Mouse (Mus musculus): ENCODE measurements around the gene Ggn. TPM values are rescaled to one million over a fixed set of nuclear protein-coding genes. Genes with fewer than 3 reads are reported as not detected.

Gene Ggn
- total and polyA plus RNA-seq, 3 experiments: 0.21 to 0.22 TPM; not detected in 1

- no peak for TF ChIP-seq POLR2AphosphoS5 (IDR thresholded peaks at IDR 0.05; ENCODE audit: insufficient replicate concordance, low read depth, low read length)
- no peak for TF ChIP-seq CTCF (IDR thresholded peaks at IDR 0.05; ENCODE audit: low read depth, low read length)
- TF ChIP-seq GATA2 (IDR thresholded peaks at IDR 0.05; ENCODE audit: borderline replicate concordance, low read depth, low read length): no peak
- TF ChIP-seq TAL1 (conservative IDR thresholded peaks at IDR 0.05; ENCODE audit: low read depth, low read length): no peak
- peak; percentile 43 for DNase-seq (ENCODE audit: low spot score)
- H3K4me1 ChIP-seq (ENCODE audit: insufficient read depth, low read depth, low read length): peaks cover 47% of the 10 kb centered on the region
- peaks cover 10% of the 10 kb centered on the region for H3K27me3 ChIP-seq (ENCODE audit: insufficient read depth, low read length)
- ATAC-seq (ENCODE audit: extremely low read depth, insufficient number of reproducible peaks, low FRiP score, poor library complexity, severe bottlenecking): peak; percentile 60
- no peaks in the 10 kb centered on the region for H3K9me3 ChIP-seq (replicated peaks)
- no peaks in the 10 kb centered on the region for H3K36me3 ChIP-seq (replicated peaks)
- H3K4me3 ChIP-seq (ENCODE audit: low read depth, low read length): no peak overlapping the region; the same call in 1 of the 2 replicates
These were observed 26.0 kb upstream of the Ggn start for GRCm38 (mm10) chr7:29144006-29144405.

GRCm38 (mm10) chr7:29146625-29147367 lies 23.2 kb upstream of the Ggn start:
- no peak for ATAC-seq (ENCODE audit: extremely low read depth, insufficient number of reproducible peaks, low FRiP score, poor library complexity, severe bottlenecking)
- no peak overlapping the region for H3K4me3 ChIP-seq (ENCODE audit: low read depth, low read length)
- peaks cover 47% of the 10 kb centered on the region for H3K4me1 ChIP-seq (ENCODE audit: insufficient read depth, low read depth, low read length)
- no peak for TF ChIP-seq GATA2 (IDR thresholded peaks at IDR 0.05; ENCODE audit: borderline replicate concordance, low read depth, low read length)
- TF ChIP-seq POLR2AphosphoS5 (IDR thresholded peaks at IDR 0.05; ENCODE audit: insufficient replicate concordance, low read depth, low read length): no peak
- TF ChIP-seq CTCF (IDR thresholded peaks at IDR 0.05; ENCODE audit: low read depth, low read length): no peak
- H3K36me3 ChIP-seq (replicated peaks): no peaks in the 10 kb centered on the region
- no peak for DNase-seq (ENCODE audit: low spot score)
- peaks cover 25% of the 10 kb centered on the region for H3K27me3 ChIP-seq (ENCODE audit: insufficient read depth, low read length)
- no peaks in the 10 kb centered on the region for H3K9me3 ChIP-seq (replicated peaks)

- DNase-seq (ENCODE audit: low spot score) (no peak), ATAC-seq (ENCODE audit: extremely low read depth, insufficient number of reproducible peaks, low FRiP score, poor library complexity, severe bottlenecking) (no peak)
- H3K27me3 ChIP-seq (ENCODE audit: insufficient read depth, low read length): peaks cover 23% of the 10 kb centered on the region
- no peak overlapping the region for H3K4me3 ChIP-seq (ENCODE audit: low read depth, low read length)
- peaks cover 43% of the 10 kb centered on the region for H3K4me1 ChIP-seq (ENCODE audit: insufficient read depth, low read depth, low read length)
- H3K36me3 ChIP-seq (replicated peaks): peaks cover 15% of the 10 kb centered on the region
- H3K9me3 ChIP-seq (replicated peaks): no peaks in the 10 kb centered on the region
- TF ChIP-seq GATA1 (IDR thresholded peaks at IDR 0.05; ENCODE audit: borderline replicate concordance, low read length) (no peak), GATA2 (IDR thresholded peaks at IDR 0.05; ENCODE audit: borderline replicate concordance, low read depth, low read length) (no peak)
These were observed 21.2 kb upstream of the Ggn start for GRCm38 (mm10) chr7:29148771-29149170.

- DNase-seq (ENCODE audit: low spot score): no peak
- no peak overlapping the region for H3K4me3 ChIP-seq (ENCODE audit: low read depth, low read length)
- peaks cover 23% of the 10 kb centered on the region for H3K27me3 ChIP-seq (ENCODE audit: insufficient read depth, low read length)
- peaks cover 6% of the 10 kb centered on the region for H3K9me3 ChIP-seq (replicated peaks)
- no peak for ATAC-seq (ENCODE audit: extremely low read depth, insufficient number of reproducible peaks, low FRiP score, poor library complexity, severe bottlenecking)
- H3K36me3 ChIP-seq (replicated peaks): peaks cover 29% of the 10 kb centered on the region
- TF ChIP-seq CTCF (IDR thresholded peaks at IDR 0.05; ENCODE audit: low read depth, low read length): no peak
- TF ChIP-seq GATA2 (IDR thresholded peaks at IDR 0.05; ENCODE audit: borderline replicate concordance, low read depth, low read length): no peak
- H3K4me1 ChIP-seq (ENCODE audit: insufficient read depth, low read depth, low read length): peaks cover 34% of the 10 kb centered on the region
These were observed 18.5 kb upstream of the Ggn start for GRCm38 (mm10) chr7:29151486-29151885.

- Histone ChIP-seq H3K36me3 (replicated peaks) (peaks cover 29% of the 10 kb centered on the region), H3K9me3 (replicated peaks) (peaks cover 6% of the 10 kb centered on the region), H3K4me1 (ENCODE audit: insufficient read depth, low read depth, low read length) (peaks cover 28% of the 10 kb centered on the region), H3K27me3 (ENCODE audit: insufficient read depth, low read length) (peaks cover 28% of the 10 kb centered on the region), H3K4me3 (ENCODE audit: low read depth, low read length) (no peak overlapping the region)
- ATAC-seq (ENCODE audit: extremely low read depth, insufficient number of reproducible peaks, low FRiP score, poor library complexity, severe bottlenecking) (no peak), DNase-seq (ENCODE audit: low spot score) (no peak)
- TF ChIP-seq CTCF (IDR thresholded peaks at IDR 0.05; ENCODE audit: low read depth, low read length) (no peak), POLR2AphosphoS5 (IDR thresholded peaks at IDR 0.05; ENCODE audit: insufficient replicate concordance, low read depth, low read length) (no peak), GATA1 (IDR thresholded peaks at IDR 0.05; ENCODE audit: borderline replicate concordance, low read length) (no peak), TAL1 (conservative IDR thresholded peaks at IDR 0.05; ENCODE audit: low read depth, low read length) (no peak)
These were observed 15.8 kb upstream of the Ggn start for GRCm38 (mm10) chr7:29154018-29154720.

GRCm38 (mm10) chr7:29155196-29155837 lies 14.7 kb upstream of the Ggn start:
- Histone ChIP-seq H3K4me1 (ENCODE audit: insufficient read depth, low read depth, low read length) (peaks cover 25% of the 10 kb centered on the region), H3K4me3 (ENCODE audit: low read depth, low read length) (peak overlapping the region; percentile 97), H3K27me3 (ENCODE audit: insufficient read depth, low read length) (peaks cover 28% of the 10 kb centered on the region), H3K36me3 (replicated peaks) (peaks cover 29% of the 10 kb centered on the region), H3K9me3 (replicated peaks) (peaks cover 6% of the 10 kb centered on the region)
- DNase-seq (ENCODE audit: low spot score) (peak; percentile 97), ATAC-seq (ENCODE audit: extremely low read depth, insufficient number of reproducible peaks, low FRiP score, poor library complexity, severe bottlenecking) (peak; percentile 36)
- TF ChIP-seq CTCF (IDR thresholded peaks at IDR 0.05; ENCODE audit: low read depth, low read length) (no peak), GATA1 (IDR thresholded peaks at IDR 0.05; ENCODE audit: borderline replicate concordance, low read length) (no peak), GATA2 (IDR thresholded peaks at IDR 0.05; ENCODE audit: borderline replicate concordance, low read depth, low read length) (no peak), TAL1 (conservative IDR thresholded peaks at IDR 0.05; ENCODE audit: low read depth, low read length) (no peak), POLR2AphosphoS5 (IDR thresholded peaks at IDR 0.05; ENCODE audit: insufficient replicate concordance, low read depth, low read length) (no peak)

Measured in G1E (cell line).